Mouse (Mus musculus): Measurements from ENCODE around the gene Fgfr2. TPM values are rescaled to one million over a fixed set of nuclear protein-coding genes. Genes with fewer than 3 reads are reported as not detected.
A peak's percentile ranks its signal among the peaks of the same experiment; 100 is the strongest.

Fgfr2 gene
- polyA plus RNA-seq, 2 experiments from 2014 or later, result not detected

- ATAC-seq, result no peak
Observed at GRCm38 (mm10) chr7:130711851-130712250, 2411.3 kb downstream of the Fgfr2 start.

GRCm38 (mm10) chr7:130709372-130710274 lies 2413.5 kb downstream of the Fgfr2 start:
- ATAC-seq, result no peak

GRCm38 (mm10) chr7:130708940-130709339 lies 2414.2 kb downstream of the Fgfr2 start:
- ATAC-seq, result no peak

GRCm38 (mm10) chr7:130705230-130705629 lies 2417.9 kb downstream of the Fgfr2 start:
- ATAC-seq, result no peak

GRCm38 (mm10) chr7:130701336-130701735 lies 2421.8 kb downstream of the Fgfr2 start:
- no peak for ATAC-seq

DNA sequence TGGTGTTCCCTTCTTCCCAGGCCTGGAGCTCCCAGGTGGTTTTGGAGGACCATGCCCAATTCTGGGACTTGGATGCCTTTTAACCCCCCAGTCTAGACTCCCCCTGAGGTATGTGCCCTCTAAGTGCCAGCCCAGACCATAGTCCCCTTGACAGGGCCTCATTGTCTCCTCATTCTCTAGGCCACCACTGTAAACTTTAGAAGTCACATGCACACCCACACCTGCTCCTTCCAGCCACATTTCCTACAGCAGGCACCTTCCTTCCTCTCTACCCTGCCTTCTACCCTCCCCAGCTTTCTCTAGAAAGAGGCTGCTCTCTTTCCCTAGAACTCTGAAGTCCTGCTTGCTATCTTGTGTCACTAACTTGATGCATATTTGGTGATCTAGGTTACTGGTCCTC lies 2424.7 kb downstream of the Fgfr2 start:
- ATAC-seq, result no peak

DNA sequence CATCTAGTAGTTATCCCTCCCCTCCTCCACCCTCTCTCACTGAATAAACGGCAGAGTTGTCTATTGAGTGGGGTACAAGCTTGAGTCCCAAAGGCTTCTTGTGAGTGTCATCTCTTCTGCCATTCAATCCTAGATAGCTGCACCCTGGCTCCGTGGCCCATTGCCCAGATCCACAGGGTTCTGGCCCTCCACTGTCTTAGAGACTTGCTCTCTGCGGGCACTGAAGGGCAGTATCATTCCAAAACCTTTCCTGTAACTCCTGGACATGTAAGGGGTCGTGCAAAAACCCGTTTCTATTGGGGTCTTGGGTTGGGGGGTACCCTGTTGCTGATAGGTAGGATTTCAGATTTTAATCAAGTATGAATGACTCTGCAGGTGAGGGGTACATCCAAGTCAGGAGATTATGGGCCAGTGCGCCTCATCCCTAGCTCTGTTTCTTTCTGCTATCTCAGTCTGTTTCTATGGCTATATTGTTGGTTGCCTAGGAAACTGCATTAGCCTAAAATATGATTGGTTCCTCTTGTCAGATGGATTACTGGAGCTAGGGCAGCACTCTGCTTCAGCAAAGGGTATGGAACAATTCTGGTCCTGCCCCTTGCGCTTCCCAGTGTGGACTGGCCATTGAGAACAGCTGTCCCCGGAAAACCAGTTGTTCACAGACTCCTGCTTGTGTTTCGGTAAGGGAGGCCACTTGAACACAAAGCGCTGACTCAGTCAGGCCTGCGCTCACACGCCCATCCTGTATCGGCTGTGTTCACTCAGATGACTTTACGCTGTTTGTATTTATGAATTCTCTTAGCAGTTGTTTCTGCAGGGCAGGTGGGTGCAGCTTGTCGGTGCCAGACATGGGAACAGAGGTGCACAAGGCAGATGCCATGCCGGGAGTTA lies 2426.6 kb downstream of the Fgfr2 start:
- ATAC-seq, result no peak

DNA sequence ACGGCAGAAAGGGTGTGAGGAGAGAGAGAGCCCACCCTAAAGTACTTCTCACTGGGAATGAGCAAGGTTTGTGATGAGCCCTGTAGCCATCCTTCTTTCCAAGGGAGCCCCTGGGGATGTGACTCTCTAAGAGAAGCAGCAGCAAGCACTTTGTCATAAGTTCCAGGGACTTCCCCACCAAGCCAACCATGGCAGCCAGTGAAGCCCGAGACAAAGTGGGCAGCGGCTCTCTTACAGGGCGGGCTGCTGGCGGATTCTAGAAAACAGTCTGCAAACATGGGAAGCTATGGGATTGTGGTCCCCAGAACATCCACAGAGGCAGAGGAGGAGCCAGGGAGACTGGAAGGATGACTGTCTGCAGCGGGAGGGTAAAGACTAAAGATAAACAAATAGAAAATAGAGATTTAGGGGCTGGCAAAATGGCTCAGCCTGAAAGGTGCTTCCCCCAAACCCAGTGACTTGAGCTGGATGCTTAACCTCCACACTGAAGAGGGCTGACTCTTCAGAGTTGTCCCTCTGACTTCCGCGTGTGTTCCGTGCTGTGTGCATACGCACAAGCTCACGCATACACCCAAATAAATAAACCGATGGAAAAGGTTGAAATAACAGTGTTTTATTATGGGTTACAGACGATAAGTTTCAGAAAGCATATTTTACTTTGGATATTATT lies 2427.3 kb downstream of the Fgfr2 start:
- no peak for ATAC-seq

GRCm38 (mm10) chr7:130693800-130694193 lies 2429.4 kb downstream of the Fgfr2 start:
- ATAC-seq, result no peak

GRCm38 (mm10) chr7:130692943-130693799 lies 2430.0 kb downstream of the Fgfr2 start:
- ATAC-seq, result peak; percentile 53

GRCm38 (mm10) chr7:130692392-130692942 lies 2430.7 kb downstream of the Fgfr2 start:
- peak; percentile 73 for ATAC-seq

DNA sequence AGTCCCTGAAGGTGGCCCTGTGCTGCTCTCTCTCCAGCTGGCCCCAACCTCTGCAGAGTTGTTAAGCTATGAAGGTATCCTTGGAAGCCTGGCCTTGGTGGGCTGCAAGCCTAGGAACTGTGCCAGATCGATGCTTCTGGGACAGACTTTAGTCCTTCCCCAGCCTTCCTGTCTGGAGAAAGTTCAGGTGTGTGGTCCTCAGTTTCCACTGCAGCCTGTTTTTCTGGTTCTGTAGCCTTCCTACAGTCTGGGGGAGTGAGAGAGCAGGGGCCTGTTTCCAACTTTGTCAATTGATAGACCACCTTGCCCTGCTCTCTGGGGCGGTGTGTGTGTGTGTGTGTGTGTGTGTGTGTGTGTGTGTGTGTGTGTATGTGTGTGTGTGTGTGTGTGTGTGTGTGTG lies 2431.2 kb downstream of the Fgfr2 start:
- no peak for ATAC-seq

GRCm38 (mm10) chr7:130690869-130691268 lies 2432.3 kb downstream of the Fgfr2 start:
- no peak for ATAC-seq

- ATAC-seq, result no peak
Observed at GRCm38 (mm10) chr7:130688601-130689000, 2434.5 kb downstream of the Fgfr2 start.

DNA sequence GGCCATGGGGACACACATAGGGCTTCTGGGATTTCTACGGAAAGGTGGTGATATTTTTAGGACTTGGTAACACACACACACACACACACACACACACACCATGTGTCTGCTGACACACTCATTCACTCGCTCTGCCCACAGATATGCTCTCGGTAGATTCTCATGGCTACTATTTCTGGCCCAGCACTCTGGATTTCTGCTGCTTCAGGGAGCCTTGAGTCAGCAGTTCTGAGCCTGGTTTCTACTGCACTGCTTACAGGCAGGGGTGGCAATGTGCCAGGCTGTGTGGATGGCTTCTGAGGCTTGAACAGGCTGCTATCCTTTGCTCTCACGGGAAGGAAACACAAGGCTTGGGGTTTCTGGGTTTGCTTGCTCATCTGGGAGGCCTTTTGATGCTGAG lies 2441.4 kb downstream of the Fgfr2 start:
- ATAC-seq, result no peak

DNA sequence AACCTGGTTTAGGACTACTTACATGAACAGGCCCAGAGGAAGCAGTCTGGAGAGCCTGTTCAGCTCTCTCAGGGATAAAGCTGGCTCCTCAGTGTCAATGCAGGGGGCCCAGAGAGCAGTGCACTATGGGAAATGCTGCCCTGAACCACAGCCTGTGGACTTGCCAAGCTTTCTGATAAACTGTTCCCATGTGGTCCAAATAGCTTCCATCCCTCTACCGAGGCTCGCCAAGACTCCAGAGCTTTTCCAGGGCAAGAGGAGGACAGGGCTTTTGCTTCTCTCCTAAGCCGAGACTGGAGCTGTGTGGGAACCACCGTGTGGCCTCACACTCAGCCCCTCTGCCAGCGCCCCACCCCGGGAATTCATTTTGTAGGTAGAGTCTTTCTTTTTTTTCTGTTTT lies 2444.7 kb downstream of the Fgfr2 start:
- ATAC-seq, result no peak

GRCm38 (mm10) chr7:130677541-130678274 lies 2445.4 kb downstream of the Fgfr2 start:
- ATAC-seq, result no peak

- ATAC-seq, result no peak
Observed at GRCm38 (mm10) chr7:130676885-130677540, 2446.1 kb downstream of the Fgfr2 start.

- ATAC-seq, result no peak
Observed at GRCm38 (mm10) chr7:130674526-130674925, 2448.6 kb downstream of the Fgfr2 start.

All from CD4-positive, CD25-positive, alpha-beta regulatory T cell, adult 4 months (primary cell).